Mouse (Mus musculus): ENCODE measurements at regions not wholly inside any gene's neighbourhood (a gene's known extent, or its start where the extent isn't known, plus 50 kb on each side); places are given as distances from the start of the nearest gene placed in this dataset.

GRCm38 (mm10) chr6:100971462-100971955, 138.1 kb downstream of the Ppp4r2 start:
- no peak for DNase-seq (ENCODE audit: low spot score in 2 of 2)

DNA sequence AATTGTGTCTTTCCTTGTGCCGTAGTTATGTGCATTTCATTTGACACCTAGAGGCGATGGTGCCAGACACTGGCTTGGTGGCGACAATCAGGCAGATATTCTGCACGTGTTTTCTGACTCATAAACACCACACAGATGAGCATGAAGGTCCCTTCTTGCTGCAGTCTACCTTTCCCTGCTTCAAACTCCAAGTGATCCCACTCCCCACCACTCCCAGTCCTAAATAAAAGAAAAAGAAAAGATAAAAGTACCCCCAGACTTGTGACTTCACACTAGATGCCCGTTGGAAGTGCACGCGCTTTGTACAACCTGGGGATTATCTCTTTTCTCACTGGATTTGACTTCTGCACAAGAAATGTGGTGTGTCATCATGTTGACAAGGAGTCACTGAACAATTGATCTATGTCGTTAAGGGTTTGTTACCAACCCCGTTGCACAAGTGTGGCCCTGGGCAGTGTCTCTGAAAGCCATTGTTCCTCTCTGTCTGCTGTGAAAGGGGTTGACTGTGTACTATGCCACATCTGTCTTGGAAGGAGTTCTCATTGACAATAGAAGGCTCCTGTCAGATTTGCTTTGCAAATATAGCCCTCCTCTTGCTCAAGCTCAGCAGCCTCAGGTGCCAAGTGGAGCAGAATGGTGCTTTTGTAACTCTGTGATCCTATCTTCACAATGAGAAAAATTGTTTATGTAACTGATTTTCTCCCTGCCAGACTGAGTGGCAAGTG, 140.1 kb downstream of the Ppp4r2 start:
- DNase-seq (ENCODE audit: low spot score in 2 of 2), result no peak

DNA sequence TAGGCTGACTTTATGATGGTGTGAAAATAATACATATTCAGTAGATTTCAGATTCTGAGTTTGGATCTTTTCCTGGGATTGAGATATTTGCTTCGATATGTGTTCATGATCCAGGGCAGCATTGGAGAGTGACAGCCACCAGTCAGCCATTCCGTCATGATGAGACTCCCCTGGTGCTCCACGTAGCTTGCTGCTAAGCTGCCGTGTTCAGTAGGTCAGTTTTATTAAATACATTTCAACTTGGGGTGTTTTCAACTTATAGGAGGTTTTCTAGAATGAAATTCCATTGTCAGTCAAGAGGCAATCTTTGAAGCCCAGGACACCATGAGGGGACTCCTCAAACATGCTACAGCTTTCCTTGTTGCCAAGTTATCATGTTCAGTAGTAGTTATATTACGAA, 141.3 kb downstream of the Ppp4r2 start:
- no peak for DNase-seq (ENCODE audit: low spot score in 2 of 2)

DNA sequence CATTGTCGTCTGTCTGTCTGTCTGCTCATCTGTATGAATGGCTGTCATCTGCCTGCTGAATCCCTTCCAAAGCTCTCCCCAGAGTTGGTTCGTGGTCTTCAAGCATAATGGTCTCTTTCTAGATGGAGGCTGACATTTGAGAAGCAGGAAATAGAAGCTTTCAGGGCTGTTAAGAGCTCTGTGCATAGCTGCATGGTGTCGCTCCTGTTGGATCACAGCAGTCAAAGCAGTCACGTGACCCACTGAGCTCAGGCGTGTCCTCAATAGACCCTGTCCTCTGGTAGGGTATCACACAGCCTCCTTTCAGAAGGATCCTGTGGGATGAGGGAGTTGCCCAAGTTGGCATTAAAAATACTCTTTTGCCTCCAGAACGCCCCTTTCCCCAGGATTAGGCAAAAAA, 142.4 kb downstream of the Ppp4r2 start:
- DNase-seq (ENCODE audit: low spot score in 2 of 2), result no peak

GRCm38 (mm10) chr6:100977201-100977691, 143.8 kb downstream of the Ppp4r2 start:
- no peak for DNase-seq (ENCODE audit: low spot score in 2 of 2)

GRCm38 (mm10) chr6:100978113-100978512, 144.7 kb downstream of the Ppp4r2 start:
- DNase-seq (ENCODE audit: low spot score in 2 of 2), result no peak

DNA sequence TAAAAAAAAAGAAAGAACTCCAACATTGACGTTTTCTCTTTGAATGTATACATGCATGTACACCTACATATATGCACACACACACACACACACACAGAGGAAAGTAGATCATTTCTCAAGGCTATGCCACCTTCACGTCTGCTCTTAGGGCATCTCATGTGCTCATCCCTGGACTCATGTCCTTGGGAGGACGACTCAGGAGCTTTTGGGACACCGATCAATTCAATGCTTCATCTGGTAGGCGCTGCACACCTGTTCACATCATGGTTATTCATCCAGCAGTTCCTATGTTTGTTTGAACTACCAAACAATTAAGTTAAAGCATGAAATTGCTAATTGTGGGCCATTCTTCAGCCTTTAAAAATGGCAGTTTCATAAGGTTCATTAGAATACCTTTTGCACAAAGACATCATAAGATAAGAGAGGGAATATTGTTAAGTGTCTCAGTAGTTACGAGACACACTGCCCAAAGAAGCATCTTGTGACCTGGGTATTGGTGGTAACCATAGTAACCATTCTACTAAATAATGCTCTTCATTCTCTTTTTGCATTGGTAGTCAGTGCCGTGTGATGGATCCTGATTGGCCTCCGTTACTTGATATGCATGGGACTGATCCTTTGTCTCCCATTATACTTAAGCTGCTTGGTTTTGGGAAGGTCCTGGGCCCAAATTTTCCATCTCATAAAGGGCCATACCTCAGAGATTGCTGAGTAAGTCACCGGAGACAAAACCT, 145.5 kb downstream of the Ppp4r2 start:
- no peak for DNase-seq (ENCODE audit: low spot score in 2 of 2)

GRCm38 (mm10) chr6:100980156-100980555, 146.7 kb downstream of the Ppp4r2 start:
- no peak for DNase-seq (ENCODE audit: low spot score in 2 of 2)

GRCm38 (mm10) chr6:100984861-100985260, 151.4 kb downstream of the Ppp4r2 start:
- no peak for DNase-seq (ENCODE audit: low spot score in 2 of 2)

- DNase-seq (ENCODE audit: low spot score in 2 of 2), result no peak
Observed at GRCm38 (mm10) chr6:100985334-100985937, 152.0 kb downstream of the Ppp4r2 start.

DNA sequence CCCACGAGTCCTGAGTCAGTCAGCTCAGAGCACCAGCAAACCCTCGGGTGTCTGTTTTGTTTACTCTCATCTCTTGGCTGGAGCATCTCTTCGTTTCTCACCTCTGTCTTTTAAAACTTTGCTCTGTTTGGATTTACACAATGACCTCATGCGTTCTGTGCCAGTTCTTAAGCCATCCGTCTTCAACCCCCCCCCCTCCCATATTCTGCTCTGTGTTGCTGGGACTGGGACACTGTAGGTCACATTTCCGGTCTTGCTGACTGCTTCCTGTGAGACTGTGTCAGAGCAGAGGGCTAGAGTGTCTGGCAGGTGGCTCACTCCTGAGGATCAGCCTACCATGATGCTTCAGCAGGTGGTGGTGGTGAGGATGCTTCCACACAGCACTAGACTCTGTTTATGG, 155.1 kb downstream of the Ppp4r2 start:
- DNase-seq (ENCODE audit: low spot score in 2 of 2), result no peak

DNA sequence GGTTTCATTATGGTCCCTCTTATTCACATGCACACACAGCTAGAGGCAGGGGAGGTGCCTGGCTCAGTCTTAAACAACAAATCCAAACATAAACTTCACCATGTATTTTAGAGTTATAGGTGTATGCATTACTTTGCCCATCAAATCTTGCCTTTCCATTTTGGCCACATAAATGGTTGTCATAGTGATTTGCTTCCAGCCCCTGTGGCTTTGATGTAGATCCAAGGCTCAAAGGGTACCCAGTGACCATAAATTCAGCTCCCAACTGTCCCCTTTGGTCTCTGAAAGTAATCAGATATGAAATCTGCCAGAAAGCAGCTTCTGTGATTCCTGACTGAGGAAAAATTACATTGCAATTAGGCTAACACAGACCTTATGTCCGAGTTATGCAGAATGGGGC, 160.0 kb downstream of the Ppp4r2 start:
- no peak for DNase-seq (ENCODE audit: low spot score in 2 of 2)

DNA sequence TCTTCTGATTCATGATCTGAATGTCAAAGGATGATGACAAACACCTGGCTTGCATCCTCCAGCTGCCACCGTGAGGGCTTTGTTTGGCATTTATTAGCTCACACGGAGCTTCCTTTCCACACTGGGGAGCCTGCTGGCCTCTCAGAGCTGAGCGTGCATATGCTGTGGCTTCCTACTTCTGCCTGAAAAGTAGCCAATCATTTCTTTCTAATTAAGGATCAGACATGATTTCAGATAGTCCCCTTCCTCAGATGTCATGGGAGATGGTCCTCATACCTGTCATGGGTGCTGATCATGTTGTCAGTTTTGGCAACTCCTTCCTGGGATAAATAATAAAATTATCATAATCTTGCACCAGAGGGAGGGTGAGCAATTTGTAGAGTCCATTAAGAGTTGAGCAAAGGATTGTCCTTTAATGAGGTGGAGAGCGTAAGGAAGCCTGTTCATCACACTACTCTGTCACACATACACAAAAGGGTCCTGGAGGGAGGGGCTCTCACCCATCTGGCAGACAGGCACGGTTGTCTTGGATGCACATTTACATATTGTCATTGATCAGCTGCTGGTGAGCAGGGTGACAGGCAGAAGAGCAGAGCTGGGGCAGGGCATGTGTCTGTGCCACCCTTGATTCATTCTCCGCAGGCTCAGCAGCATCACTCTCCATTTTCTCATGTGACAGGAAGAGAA, 162.6 kb downstream of the Ppp4r2 start:
- DNase-seq (ENCODE audit: low spot score in 2 of 2), result no peak

- no peak for DNase-seq (ENCODE audit: low spot score in 2 of 2)
Observed at GRCm38 (mm10) chr6:100998285-100998684, 164.9 kb downstream of the Ppp4r2 start.

DNA sequence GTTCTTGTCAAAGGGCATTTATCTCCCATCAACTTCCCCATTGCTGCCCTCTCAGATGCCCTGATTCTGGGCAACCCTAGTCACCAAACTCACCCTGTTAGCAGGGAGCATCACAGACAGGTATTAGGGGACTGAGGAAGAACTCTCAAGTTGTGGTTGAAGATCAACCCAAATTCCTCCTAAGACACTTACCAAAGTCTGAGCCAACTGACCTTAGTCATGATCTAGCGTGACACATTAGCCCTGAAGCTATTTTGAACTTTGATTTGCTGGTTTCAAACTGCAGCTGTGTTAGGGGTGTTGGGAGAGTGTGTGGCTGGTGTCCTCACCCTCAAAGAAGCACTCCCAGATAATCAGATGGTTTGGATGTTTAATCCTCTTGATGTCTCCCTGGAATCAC, 170.5 kb downstream of the Ppp4r2 start:
- DNase-seq (ENCODE audit: low spot score in 2 of 2), result no peak

DNA sequence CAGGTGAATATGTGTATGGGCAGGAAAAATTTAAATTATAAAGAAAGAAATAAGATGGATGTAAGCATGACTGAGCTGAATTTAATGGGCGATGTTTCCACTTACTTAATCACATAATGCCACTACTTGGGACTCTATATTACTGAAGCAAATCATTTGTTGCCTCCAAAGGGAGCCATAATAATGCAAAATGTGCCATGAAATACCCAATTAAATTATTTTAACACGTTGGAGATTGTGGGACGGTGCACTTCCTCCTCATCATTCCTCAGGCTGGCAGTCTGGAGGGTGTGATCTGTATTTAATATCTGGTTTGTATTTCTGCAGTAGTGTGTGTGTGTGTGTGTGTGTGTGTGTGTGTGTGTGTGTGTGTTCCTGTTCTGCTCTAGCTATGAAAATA, 188.2 kb downstream of the Ppp4r2 start:
- no peak for DNase-seq (ENCODE audit: low spot score in 2 of 2)

DNA sequence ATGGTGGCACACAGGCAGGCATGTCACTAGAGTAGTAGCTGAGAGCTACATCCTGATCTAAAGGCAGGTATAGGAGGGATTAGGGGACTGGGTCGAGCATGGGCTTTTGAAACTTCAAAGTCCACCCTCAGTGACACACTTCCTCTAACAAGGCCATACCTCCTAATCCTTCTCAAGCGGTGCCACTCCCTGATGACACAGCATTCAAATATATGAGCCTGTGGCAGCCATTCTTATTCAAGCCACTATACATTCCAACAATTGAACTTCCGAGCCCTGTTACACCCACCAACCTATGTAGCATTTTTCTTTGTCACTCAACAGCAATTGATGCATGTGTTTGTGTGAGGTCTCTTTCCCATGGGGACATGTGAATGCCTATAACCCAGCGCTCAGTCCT, 192.4 kb downstream of the Ppp4r2 start:
- no peak for DNase-seq (ENCODE audit: low spot score in 2 of 2)

DNA sequence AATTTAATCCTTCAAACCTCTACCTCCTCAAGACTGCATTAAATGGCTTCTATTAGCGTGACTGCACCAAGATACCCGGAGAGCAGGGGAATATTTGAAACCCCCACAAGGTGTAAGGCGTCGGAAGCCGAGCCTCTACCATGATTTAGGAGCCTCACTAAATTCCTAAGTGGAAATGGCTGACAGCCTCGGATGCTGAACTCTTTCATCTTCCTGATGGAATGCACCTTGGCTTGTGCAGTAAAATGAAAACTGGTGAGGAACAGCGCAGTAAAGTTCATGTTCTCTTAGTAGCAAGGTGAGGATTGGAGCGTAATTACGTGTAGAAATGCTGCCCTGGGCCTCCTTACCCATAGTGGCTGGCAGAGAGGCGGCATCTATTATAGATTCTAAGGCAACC, 194.0 kb downstream of the Ppp4r2 start:
- DNase-seq (ENCODE audit: low spot score in 2 of 2), result no peak

GRCm38 (mm10) chr6:101029436-101029835, 196.0 kb downstream of the Ppp4r2 start:
- DNase-seq (ENCODE audit: low spot score in 2 of 2), result no peak

DNA sequence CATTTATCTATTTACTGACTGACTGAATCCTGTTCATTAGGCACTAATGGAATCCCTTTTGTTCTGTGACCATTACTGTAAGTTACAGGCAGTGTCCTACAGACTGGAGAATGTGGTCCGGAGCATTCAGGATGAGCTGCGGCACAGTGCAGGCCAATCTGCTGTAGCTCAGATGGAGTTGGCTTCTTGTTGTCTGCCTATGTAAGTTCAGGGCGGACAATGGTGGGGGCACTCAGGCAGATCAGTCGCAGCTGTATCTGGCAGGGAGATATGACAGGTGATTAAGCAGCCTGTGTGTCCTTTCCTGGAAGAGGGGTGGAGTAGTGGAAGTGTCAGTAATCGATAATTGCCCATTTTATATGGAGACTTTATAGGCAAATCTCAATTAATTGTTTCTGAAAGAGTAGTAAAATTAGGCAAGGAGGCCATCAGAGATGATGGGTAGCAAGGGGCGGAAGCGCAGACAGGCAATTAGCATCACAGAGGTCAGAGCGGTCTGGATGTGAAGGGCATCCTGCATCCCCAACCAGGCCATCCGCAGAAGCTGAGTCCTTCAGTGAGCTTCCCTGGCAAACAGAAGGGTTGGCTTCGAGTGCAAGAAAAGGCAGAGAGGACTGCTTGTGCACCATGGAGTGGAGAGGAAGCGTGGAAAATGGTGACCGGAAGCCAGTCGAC, 197.2 kb downstream of the Ppp4r2 start:
- DNase-seq (ENCODE audit: low spot score in 2 of 2), result no peak

DNA sequence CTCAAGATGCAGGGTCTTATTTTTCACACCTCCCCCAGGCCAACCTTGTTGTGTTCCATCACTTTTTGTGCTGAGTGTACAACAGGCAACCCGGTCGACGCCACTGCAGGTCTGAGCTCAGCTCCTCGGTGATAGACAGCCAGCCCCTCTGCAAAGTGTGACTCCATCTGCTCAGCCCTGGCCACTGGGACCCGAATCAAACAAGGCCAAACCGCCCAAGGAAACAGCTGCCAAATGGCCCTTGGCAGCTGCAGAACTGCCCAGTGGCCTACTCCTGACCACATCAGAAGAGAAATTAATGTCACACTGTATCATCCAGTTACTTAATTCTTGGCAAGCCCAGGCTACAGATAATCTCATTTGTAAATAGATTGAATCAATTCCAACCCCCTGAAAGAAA, 213.3 kb downstream of the Ppp4r2 start:
- DNase-seq (ENCODE audit: low spot score in 2 of 2), result peak in 1 of 2 experiments; percentile 4
